Mouse (Mus musculus): ENCODE data around the gene Cir1. TPM values are rescaled to one million over a fixed set of nuclear protein-coding genes. Genes with fewer than 3 reads are reported as not detected.

Gene Cir1
- total RNA-seq, 1 experiment, result 7.4 TPM

GRCm38 (mm10) chr2:73346345-73347086, 34.0 kb upstream of the Cir1 start:
- no peaks in the 10 kb centered on the region for H3K4me1 ChIP-seq (ENCODE audit: control insufficient read depth in 2 of 2, insufficient read depth in 2 of 2, low read length in 2 of 2, poor library complexity in 1 of 2)
- no peaks in the 10 kb centered on the region for H3K36me3 ChIP-seq (ENCODE audit: control insufficient read depth, insufficient read depth, low read length, poor library complexity, severe bottlenecking)
- no peak overlapping the region for H3K9ac ChIP-seq (ENCODE audit: insufficient read depth, low read depth, low read length, poor library complexity, severe bottlenecking)
- no peak overlapping the region for H3K4me3 ChIP-seq (ENCODE audit: insufficient read depth in 1 of 2, low read depth in 1 of 2, low read length in 2 of 2, poor library complexity in 1 of 2, severe bottlenecking in 1 of 2)
- no peak for DNase-seq (ENCODE audit: low read depth, low spot score)
- H3K9me3 ChIP-seq (ENCODE audit: control insufficient read depth, insufficient read depth, low read depth, low read length), result no peaks in the 10 kb centered on the region
- H3K27ac ChIP-seq (ENCODE audit: insufficient read depth, low read depth, low read length, poor library complexity, severe bottlenecking), result no peak overlapping the region
- in situ Hi-C loops (cut with MboI; ENCODE audit: low sequenced_read_pairs in 2 of 2, unreplicated experiment in 2 of 2), result no loop called here
- no peak for TF ChIP-seq MAFK (IDR thresholded peaks at IDR 0.05; ENCODE audit: insufficient read depth, low read depth, low read length)
- TF ChIP-seq CHD2 (IDR thresholded peaks at IDR 0.05; ENCODE audit: low read depth, low read length), result no peak
- no peak for TF ChIP-seq ZC3H11A (IDR thresholded peaks at IDR 0.05; ENCODE audit: borderline replicate concordance, low read depth, low read length)
- TF ChIP-seq ZNF384 (IDR thresholded peaks at IDR 0.05; ENCODE audit: low read depth, low read length), result no peak
- no peak for TF ChIP-seq HCFC1 (IDR thresholded peaks at IDR 0.05; ENCODE audit: borderline replicate concordance, insufficient read depth, low read length)

- DNase-seq (ENCODE audit: low read depth, low spot score), result no peak
- Histone ChIP-seq H3K4me1 (ENCODE audit: control insufficient read depth in 2 of 2, insufficient read depth in 2 of 2, low read length in 2 of 2, poor library complexity in 1 of 2) (no peaks in the 10 kb centered on the region), H3K9ac (ENCODE audit: insufficient read depth, low read depth, low read length, poor library complexity, severe bottlenecking) (no peak overlapping the region), H3K4me3 (ENCODE audit: insufficient read depth in 1 of 2, low read depth in 1 of 2, low read length in 2 of 2, poor library complexity in 1 of 2, severe bottlenecking in 1 of 2) (no peak overlapping the region), H3K27ac (ENCODE audit: insufficient read depth, low read depth, low read length, poor library complexity, severe bottlenecking) (no peak overlapping the region), H3K9me3 (ENCODE audit: control insufficient read depth, insufficient read depth, low read depth, low read length) (no peaks in the 10 kb centered on the region), H3K36me3 (ENCODE audit: control insufficient read depth, insufficient read depth, low read length, poor library complexity, severe bottlenecking) (no peaks in the 10 kb centered on the region)
- in situ Hi-C loops (cut with MboI; ENCODE audit: low sequenced_read_pairs in 2 of 2, unreplicated experiment in 2 of 2), result no loop called here
- TF ChIP-seq HCFC1 (IDR thresholded peaks at IDR 0.05; ENCODE audit: borderline replicate concordance, insufficient read depth, low read length) (no peak), ZC3H11A (IDR thresholded peaks at IDR 0.05; ENCODE audit: borderline replicate concordance, low read depth, low read length) (no peak), ZNF384 (IDR thresholded peaks at IDR 0.05; ENCODE audit: low read depth, low read length) (no peak), CHD2 (IDR thresholded peaks at IDR 0.05; ENCODE audit: low read depth, low read length) (no peak), MAFK (IDR thresholded peaks at IDR 0.05; ENCODE audit: insufficient read depth, low read depth, low read length) (no peak)
These were observed 32.7 kb upstream of the Cir1 start for GRCm38 (mm10) chr2:73345204-73345603.

GRCm38 (mm10) chr2:73343701-73344100, 31.2 kb upstream of the Cir1 start:
- H3K9me3 ChIP-seq (ENCODE audit: control insufficient read depth, insufficient read depth, low read depth, low read length), result no peaks in the 10 kb centered on the region
- H3K36me3 ChIP-seq (ENCODE audit: control insufficient read depth, insufficient read depth, low read length, poor library complexity, severe bottlenecking), result no peaks in the 10 kb centered on the region
- DNase-seq (ENCODE audit: low read depth, low spot score), result no peak
- in situ Hi-C loops (cut with MboI; ENCODE audit: low sequenced_read_pairs in 2 of 2, unreplicated experiment in 2 of 2), result no loop called here
- no peak overlapping the region for H3K9ac ChIP-seq (ENCODE audit: insufficient read depth, low read depth, low read length, poor library complexity, severe bottlenecking)
- H3K4me3 ChIP-seq (ENCODE audit: insufficient read depth in 1 of 2, low read depth in 1 of 2, low read length in 2 of 2, poor library complexity in 1 of 2, severe bottlenecking in 1 of 2), result no peak overlapping the region
- no peak overlapping the region for H3K27ac ChIP-seq (ENCODE audit: insufficient read depth, low read depth, low read length, poor library complexity, severe bottlenecking)
- TF ChIP-seq CHD2 (IDR thresholded peaks at IDR 0.05; ENCODE audit: low read depth, low read length) (no peak), MAFK (IDR thresholded peaks at IDR 0.05; ENCODE audit: insufficient read depth, low read depth, low read length) (no peak), ZNF384 (IDR thresholded peaks at IDR 0.05; ENCODE audit: low read depth, low read length) (no peak), ZC3H11A (IDR thresholded peaks at IDR 0.05; ENCODE audit: borderline replicate concordance, low read depth, low read length) (no peak), HCFC1 (IDR thresholded peaks at IDR 0.05; ENCODE audit: borderline replicate concordance, insufficient read depth, low read length) (no peak)
- H3K4me1 ChIP-seq (ENCODE audit: control insufficient read depth in 2 of 2, insufficient read depth in 2 of 2, low read length in 2 of 2, poor library complexity in 1 of 2), result no peaks in the 10 kb centered on the region

GRCm38 (mm10) chr2:73338415-73338814, 25.9 kb upstream of the Cir1 start:
- no peak overlapping the region for H3K27ac ChIP-seq (ENCODE audit: insufficient read depth, low read depth, low read length, poor library complexity, severe bottlenecking)
- H3K9me3 ChIP-seq (ENCODE audit: control insufficient read depth, insufficient read depth, low read depth, low read length), result no peaks in the 10 kb centered on the region
- no peaks in the 10 kb centered on the region for H3K4me1 ChIP-seq (ENCODE audit: control insufficient read depth in 2 of 2, insufficient read depth in 2 of 2, low read length in 2 of 2, poor library complexity in 1 of 2)
- DNase-seq (ENCODE audit: low read depth, low spot score), result no peak
- H3K36me3 ChIP-seq (ENCODE audit: control insufficient read depth, insufficient read depth, low read length, poor library complexity, severe bottlenecking), result no peaks in the 10 kb centered on the region
- in situ Hi-C loops (cut with MboI; ENCODE audit: low sequenced_read_pairs in 2 of 2, unreplicated experiment in 2 of 2), result no loop called here
- no peak overlapping the region for H3K9ac ChIP-seq (ENCODE audit: insufficient read depth, low read depth, low read length, poor library complexity, severe bottlenecking)
- H3K4me3 ChIP-seq (ENCODE audit: insufficient read depth in 1 of 2, low read depth in 1 of 2, low read length in 2 of 2, poor library complexity in 1 of 2, severe bottlenecking in 1 of 2), result no peak overlapping the region
- TF ChIP-seq CHD2 (IDR thresholded peaks at IDR 0.05; ENCODE audit: low read depth, low read length) (no peak), ZC3H11A (IDR thresholded peaks at IDR 0.05; ENCODE audit: borderline replicate concordance, low read depth, low read length) (no peak), ZNF384 (IDR thresholded peaks at IDR 0.05; ENCODE audit: low read depth, low read length) (no peak), MAFK (IDR thresholded peaks at IDR 0.05; ENCODE audit: insufficient read depth, low read depth, low read length) (no peak), HCFC1 (IDR thresholded peaks at IDR 0.05; ENCODE audit: borderline replicate concordance, insufficient read depth, low read length) (no peak)

All from ES-E14 (cell line).